Mouse (Mus musculus): ENCODE data around the gene Bank1. TPM values are rescaled to one million over a fixed set of nuclear protein-coding genes. Genes with fewer than 3 reads are reported as not detected.
A peak's percentile ranks its signal among the peaks of the same experiment; 100 is the strongest.

Gene Bank1
- total and polyA plus RNA-seq, 2 experiments from 2014 or later: 0.43 to 0.66 TPM

- no peak; the same call in 1 of the 2 replicates for ATAC-seq (ENCODE audit: low FRiP score)
- Histone ChIP-seq H3K36me3 (ENCODE audit: insufficient read depth, low read length) (no peaks in the 10 kb centered on the region), H3K4me1 (ENCODE audit: insufficient read depth, low read length) (no peaks in the 10 kb centered on the region), H3K27ac (ENCODE audit: low read depth, low read length) (no peak overlapping the region), H3K4me3 (ENCODE audit: low read depth, low read length) (no peak overlapping the region), H3K27me3 (ENCODE audit: insufficient read depth, low read length) (no peaks in the 10 kb centered on the region), H3K4me2 (ENCODE audit: low read depth, low read length, poor library complexity, severe bottlenecking) (no peak overlapping the region), H3K9ac (replicated peaks; ENCODE audit: low read length, poor library complexity, severe bottlenecking) (no peak overlapping the region), H3K9me3 (ENCODE audit: low read length) (no peaks in the 10 kb centered on the region)
- peak; percentile 56 for DNase-seq (ENCODE audit: low spot score)
- no peak for TF ChIP-seq CTCF (IDR thresholded peaks at IDR 0.05)
- 74% methylated on average over 7 of the region's 7 CpGs for WGBS
Observed at GRCm38 (mm10) chr3:136165167-136166032, 160.5 kb downstream of the Bank1 start.

GRCm38 (mm10) chr3:136158059-136158458 lies 167.8 kb downstream of the Bank1 start:
- 47% methylated on average over 2 of the region's 2 CpGs for WGBS
- Histone ChIP-seq H3K9ac (replicated peaks; ENCODE audit: low read length, poor library complexity, severe bottlenecking) (no peak overlapping the region), H3K27ac (ENCODE audit: low read depth, low read length) (no peak overlapping the region), H3K9me3 (ENCODE audit: low read length) (no peaks in the 10 kb centered on the region), H3K27me3 (ENCODE audit: insufficient read depth, low read length) (no peaks in the 10 kb centered on the region), H3K4me2 (ENCODE audit: low read depth, low read length, poor library complexity, severe bottlenecking) (no peak overlapping the region), H3K36me3 (ENCODE audit: insufficient read depth, low read length) (no peaks in the 10 kb centered on the region), H3K4me3 (ENCODE audit: low read depth, low read length) (no peak overlapping the region), H3K4me1 (ENCODE audit: insufficient read depth, low read length) (no peaks in the 10 kb centered on the region)
- ATAC-seq (ENCODE audit: low FRiP score): no peak
- no peak for TF ChIP-seq CTCF (IDR thresholded peaks at IDR 0.05)
- no peak for DNase-seq (ENCODE audit: low spot score)

GRCm38 (mm10) chr3:136155555-136155954 lies 170.3 kb downstream of the Bank1 start:
- no peaks in the 10 kb centered on the region for H3K9me3 ChIP-seq (ENCODE audit: low read length)
- no peaks in the 10 kb centered on the region for H3K27me3 ChIP-seq (ENCODE audit: insufficient read depth, low read length)
- 62% methylated on average over 1 of the region's 1 CpGs for WGBS
- no peaks in the 10 kb centered on the region for H3K4me1 ChIP-seq (ENCODE audit: insufficient read depth, low read length)
- TF ChIP-seq CTCF (IDR thresholded peaks at IDR 0.05): no peak
- H3K36me3 ChIP-seq (ENCODE audit: insufficient read depth, low read length): no peaks in the 10 kb centered on the region
- ATAC-seq (ENCODE audit: low FRiP score) (no peak), DNase-seq (ENCODE audit: low spot score) (no peak)
- no peak overlapping the region for H3K9ac ChIP-seq (replicated peaks; ENCODE audit: low read length, poor library complexity, severe bottlenecking)
- no peak overlapping the region for H3K27ac ChIP-seq (ENCODE audit: low read depth, low read length)
- no peak overlapping the region for H3K4me3 ChIP-seq (ENCODE audit: low read depth, low read length)
- H3K4me2 ChIP-seq (ENCODE audit: low read depth, low read length, poor library complexity, severe bottlenecking): no peak overlapping the region

- TF ChIP-seq CTCF (IDR thresholded peaks at IDR 0.05): no peak
- Histone ChIP-seq H3K4me1 (ENCODE audit: insufficient read depth, low read length) (no peaks in the 10 kb centered on the region), H3K36me3 (ENCODE audit: insufficient read depth, low read length) (no peaks in the 10 kb centered on the region), H3K27ac (ENCODE audit: low read depth, low read length) (no peak overlapping the region), H3K9me3 (ENCODE audit: low read length) (no peaks in the 10 kb centered on the region), H3K9ac (replicated peaks; ENCODE audit: low read length, poor library complexity, severe bottlenecking) (no peak overlapping the region), H3K27me3 (ENCODE audit: insufficient read depth, low read length) (no peaks in the 10 kb centered on the region), H3K4me2 (ENCODE audit: low read depth, low read length, poor library complexity, severe bottlenecking) (no peak overlapping the region), H3K4me3 (ENCODE audit: low read depth, low read length) (no peak overlapping the region)
- 84% methylated on average over 3 of the region's 3 CpGs for WGBS
- no peak for DNase-seq (ENCODE audit: low spot score)
- no peak for ATAC-seq (ENCODE audit: low FRiP score)
Observed at GRCm38 (mm10) chr3:136150886-136151285, 175.0 kb downstream of the Bank1 start.

- no peak overlapping the region for H3K4me2 ChIP-seq (ENCODE audit: low read depth, low read length, poor library complexity, severe bottlenecking)
- DNase-seq (ENCODE audit: low spot score) (no peak), ATAC-seq (ENCODE audit: low FRiP score) (no peak)
- no peaks in the 10 kb centered on the region for H3K9me3 ChIP-seq (ENCODE audit: low read length)
- no peaks in the 10 kb centered on the region for H3K4me1 ChIP-seq (ENCODE audit: insufficient read depth, low read length)
- no peak overlapping the region for H3K27ac ChIP-seq (ENCODE audit: low read depth, low read length)
- no peak overlapping the region for H3K9ac ChIP-seq (replicated peaks; ENCODE audit: low read length, poor library complexity, severe bottlenecking)
- no peak overlapping the region for H3K4me3 ChIP-seq (ENCODE audit: low read depth, low read length)
- TF ChIP-seq CTCF (IDR thresholded peaks at IDR 0.05): no peak
- H3K27me3 ChIP-seq (ENCODE audit: insufficient read depth, low read length): no peaks in the 10 kb centered on the region
- WGBS: 70% methylated on average over 2 of the region's 2 CpGs
- H3K36me3 ChIP-seq (ENCODE audit: insufficient read depth, low read length): no peaks in the 10 kb centered on the region
Observed at GRCm38 (mm10) chr3:136147166-136147565, 178.7 kb downstream of the Bank1 start.

- H3K27me3 ChIP-seq (ENCODE audit: insufficient read depth, low read length): no peaks in the 10 kb centered on the region
- no peak for TF ChIP-seq CTCF (IDR thresholded peaks at IDR 0.05)
- WGBS: 46% methylated on average over 3 of the region's 3 CpGs
- H3K4me1 ChIP-seq (ENCODE audit: insufficient read depth, low read length): no peaks in the 10 kb centered on the region
- peak; percentile 32 for DNase-seq (ENCODE audit: low spot score)
- H3K9me3 ChIP-seq (ENCODE audit: low read length): no peaks in the 10 kb centered on the region
- no peak for ATAC-seq (ENCODE audit: low FRiP score)
- H3K36me3 ChIP-seq (ENCODE audit: insufficient read depth, low read length): no peaks in the 10 kb centered on the region
- H3K4me2 ChIP-seq (ENCODE audit: low read depth, low read length, poor library complexity, severe bottlenecking): no peak overlapping the region
- no peak overlapping the region for H3K9ac ChIP-seq (replicated peaks; ENCODE audit: low read length, poor library complexity, severe bottlenecking)
- no peak overlapping the region for H3K4me3 ChIP-seq (ENCODE audit: low read depth, low read length)
- no peak overlapping the region for H3K27ac ChIP-seq (ENCODE audit: low read depth, low read length)
Observed at GRCm38 (mm10) chr3:136132013-136132412, 193.9 kb downstream of the Bank1 start.

Measured in midbrain, postnatal 0 days (tissue).